Mouse (Mus musculus) olfactory bulb, adult 2 months (tissue): ENCODE measurements around the gene Ccdc12.

Source experiments
- CTCF ChIP-seq: fragments of 200-500 bp; IDR thresholded peaks from 2 replicates; pipeline ENCODE4 v1.5.1; 2012; ENCODE audit warnings: low read depth, mild to moderate bottlenecking, low read length, moderate library complexity; ENCODE audit not compliant: insufficient read depth
- POLR2A ChIP-seq: fragments of 200-500 bp; IDR thresholded peaks from 2 replicates; pipeline ENCODE4 v1.6.1; 2012; ENCODE audit warnings: mild to moderate bottlenecking, low read depth, low read length, moderate library complexity; ENCODE audit not compliant: insufficient read depth

DNA sequence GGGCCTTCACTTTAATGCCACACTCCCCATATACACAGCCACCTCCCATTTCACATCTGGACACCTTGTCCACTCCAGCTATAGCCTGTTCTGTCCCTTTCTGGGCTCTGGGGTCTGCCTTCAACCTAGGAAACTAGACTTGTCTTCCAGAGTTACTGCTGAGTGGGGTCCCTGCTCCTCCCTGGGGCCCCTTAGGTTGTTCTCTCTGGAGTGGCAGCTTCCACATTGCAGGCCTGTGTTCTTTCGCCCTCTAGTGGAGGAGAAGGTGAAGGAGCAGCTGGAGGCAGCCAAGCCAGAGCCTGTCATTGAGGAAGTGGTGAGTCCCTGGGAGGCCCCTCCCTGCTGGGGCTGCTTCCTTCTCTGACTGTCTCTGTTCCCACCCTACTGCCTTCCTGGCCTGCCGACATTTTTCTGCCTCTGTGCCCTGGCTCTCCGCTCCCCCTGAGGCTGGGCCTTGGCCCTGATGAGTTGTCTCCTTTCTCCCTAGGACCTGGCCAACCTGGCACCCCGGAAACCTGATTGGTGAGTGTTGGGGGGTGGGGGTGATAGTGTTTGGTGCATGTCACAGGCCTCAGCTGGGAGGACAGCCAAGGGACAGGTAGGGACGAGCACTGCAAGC is 53.4 kb downstream of the Ccdc12 start:
- peak; percentile 68 for TF ChIP-seq CTCF
- no peak for TF ChIP-seq POLR2A
